Mouse (Mus musculus) heart, embryonic 15.5 days (tissue): ENCODE data around the gene Plp1. TPM values are rescaled to one million over a fixed set of nuclear protein-coding genes. Genes with fewer than 3 reads are reported as not detected.
A peak's percentile ranks its signal among the peaks of the same experiment; 100 is the strongest.

ENCODE experiments used
- ATAC-seq: fragments of 200-750 bp; cut with Nextera tagmentation; replicated peaks from 2 replicates; pipeline ENCODE4 v1.8.0; 2017; ENCODE audit warnings: low read depth, moderate TSS enrichment; ENCODE audit not compliant: insufficient number of reproducible peaks, insufficient read depth, low FRiP score
- H3K27ac ChIP-seq: fragments of 300-500 bp; sonication (generic); 2 replicates; pipeline ENCODE4 v1.5.1; 2015; ENCODE audit warnings: mild to moderate bottlenecking, inconsistent platforms
- H3K27me3 ChIP-seq: fragments of 300-500 bp; sonication (generic); 2 replicates; pipeline ENCODE4 v1.6.1; 2015; ENCODE audit warnings: inconsistent platforms
- H3K36me3 ChIP-seq: fragments of 300-500 bp; sonication (generic); 2 replicates; pipeline ENCODE4 v1.6.1; 2015; ENCODE audit warnings: mild to moderate bottlenecking, inconsistent platforms
- H3K4me1 ChIP-seq: fragments of 300-500 bp; sonication (generic); replicated peaks from 2 replicates; pipeline ENCODE4 v1.6.1; 2015; ENCODE audit warnings: inconsistent platforms
- H3K4me2 ChIP-seq: fragments of 300-500 bp; sonication (generic); 2 replicates; pipeline ENCODE4 v1.6.1; 2015; ENCODE audit warnings: inconsistent platforms, mild to moderate bottlenecking, moderate library complexity
- H3K4me3 ChIP-seq: fragments of 300-500 bp; sonication (generic); 2 replicates; pipeline ENCODE4 v1.5.1; 2015; ENCODE audit warnings: mild to moderate bottlenecking, inconsistent platforms
- H3K9ac ChIP-seq: fragments of 300-500 bp; sonication (generic); 2 replicates; pipeline ENCODE4 v1.6.1; 2015; ENCODE audit warnings: mild to moderate bottlenecking, inconsistent platforms
- H3K9me3 ChIP-seq: fragments of 300-500 bp; sonication (generic); replicated peaks from 2 replicates; pipeline ENCODE4 v1.6.1; 2016; ENCODE audit warnings: inconsistent platforms
- WGBS: fragments of 180-500 bp; shearing (Covaris S2); methylation state at CpG from one replicate; pipeline ENCODE4 v1.1.7; 2015; ENCODE audit warnings: mixed read lengths; 5-methylcytosine and 5-hydroxymethylcytosine counted together
- polyA plus RNA-seq: library from polyadenylated mRNA; unstranded; fragments of >200 nt; fragmentation: Nextera tagmentation; extraction: Ambion mirVana; gene quantifications from 2 replicates; pipeline ENCODE4 v1.2.1, GENCODE M21; 2015

The Plp1 gene
- polyA plus RNA-seq, 1 experiment from 2014 or later = 3.0 TPM

DNA sequence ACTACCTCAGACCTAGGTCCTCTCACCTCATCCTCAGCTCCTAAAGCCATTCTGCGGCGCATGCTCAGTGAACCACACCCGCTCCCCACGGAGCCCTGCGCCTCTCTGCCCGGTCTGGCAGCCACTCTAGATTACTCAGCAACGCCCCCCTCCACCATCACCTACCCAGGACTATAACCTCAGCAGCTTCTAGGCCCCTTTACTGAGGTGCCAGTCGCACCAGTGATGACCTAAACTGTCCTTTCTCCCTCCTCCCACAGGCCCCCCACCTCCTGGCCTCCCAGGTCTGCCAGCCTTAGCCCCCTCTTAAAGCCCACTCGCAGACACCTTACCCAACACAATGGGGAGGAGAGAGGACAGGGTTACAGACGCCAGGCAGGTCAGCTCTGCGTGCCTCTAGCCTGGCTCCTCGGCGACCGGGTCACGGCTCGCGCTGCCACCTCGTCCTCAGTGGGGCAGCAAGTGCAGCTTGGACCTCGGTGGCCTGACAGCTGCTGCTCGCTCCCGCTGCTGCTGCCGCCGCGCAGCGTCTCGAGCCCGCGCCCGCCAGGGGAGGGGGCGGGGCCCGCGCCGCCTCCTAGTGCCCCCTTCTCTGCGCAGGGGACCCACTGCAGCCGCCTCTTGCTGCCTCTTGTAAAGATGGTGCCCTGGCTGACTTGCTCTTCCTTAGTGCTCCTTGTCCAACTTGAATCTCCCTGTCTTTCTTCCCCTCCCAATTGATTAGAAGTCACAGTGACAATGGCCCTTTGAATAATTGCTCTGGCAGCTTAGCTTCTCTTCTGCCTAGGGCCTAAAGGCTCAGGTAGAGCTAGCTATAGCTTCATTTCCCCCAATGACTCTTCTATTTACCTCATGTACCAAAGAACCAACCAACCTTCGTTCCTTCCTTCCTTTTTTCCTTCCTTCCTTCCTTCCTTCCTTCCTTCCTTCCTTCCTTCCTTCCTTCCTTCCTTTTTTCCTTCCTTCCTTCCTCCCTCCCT, 45.9 kb downstream of the Plp1 start, which contains the start of gene Rab9b:
TSS of gene Rab9b (minus strand) at position 695 of the 980 bp plus-strand sequence.
- H3K9ac ChIP-seq = peak within 1 kb of the TSS; percentile 47

More for the DNA sequence above, 45.9 kb downstream of the Plp1 start, which contains the start of gene Rab9b:
- Histone ChIP-seq H3K9me3 (no peaks in the 10 kb centered on the region), H3K4me3 (peak within 1 kb of the TSS; percentile 54), H3K27me3 (no peaks in the 10 kb centered on the region), H3K36me3 (no peaks in the 10 kb centered on the region), H3K4me1 (no peaks in the 10 kb centered on the region), H3K4me2 (peak within 1 kb of the TSS; percentile 81), H3K27ac (no peak within 1 kb of the TSS)
- 21% methylated on average over 34 of the region's 36 CpGs for WGBS
- ATAC-seq = 0 out of 2 replicates have a peak, but pooled peaks have one; percentile 39

Other genes starting within 250 kb of the Plp1 start
- gene Tceal3, start 231.8 kb upstream of the Plp1 start, polyA plus RNA-seq = 4.5 and 4.7 TPM in 2 replicates
- gene Tceal1, start 114.7 kb upstream of the Plp1 start, polyA plus RNA-seq = 9.0 and 10.6 TPM in 2 replicates
- 302 and 318 TPM in 2 replicates for gene Morf4l2, start 79.0 kb upstream of the Plp1 start, polyA plus RNA-seq
- not detected in 2 replicates for gene Glra4, start 42.5 kb upstream of the Plp1 start, polyA plus RNA-seq
- 0.23 and 0.32 TPM in 2 replicates for gene Rab9b, start 46.1 kb downstream of the Plp1 start, polyA plus RNA-seq
- gene H2bfm, start 104.7 kb downstream of the Plp1 start, polyA plus RNA-seq = not detected in 2 replicates
- gene Tmsb15b2, start 152.8 kb downstream of the Plp1 start, polyA plus RNA-seq = 11.0 and 15.5 TPM in 2 replicates
- 1.5 and 2.0 TPM in 2 replicates for gene Tmsb15l, start 154.2 kb downstream of the Plp1 start, polyA plus RNA-seq
- gene Tmsb15b1, start 154.2 kb downstream of the Plp1 start, polyA plus RNA-seq = 10.2 and 12.5 TPM in 2 replicates
- 1.6 and 4.8 TPM in 2 replicates for gene Zcchc18, start 170.5 kb downstream of the Plp1 start, polyA plus RNA-seq
- gene Slc25a53, start 215.6 kb downstream of the Plp1 start, polyA plus RNA-seq = 4.9 and 6.5 TPM in 2 replicates
- gene Fam199x, start 226.9 kb downstream of the Plp1 start, polyA plus RNA-seq = 3.8 and 4.2 TPM in 2 replicates